Mouse (Mus musculus) cerebellum, postnatal 25 days (tissue): ENCODE data around the gene Rasgrf1.

Experiments used
- DNase-seq, 2 experiments: peaks; one replicate each; pipeline ENCODE4 v3.0.0; 2021; ENCODE audit warnings: mixed read lengths in 2 of 2

Gene Rasgrf1

DNA sequence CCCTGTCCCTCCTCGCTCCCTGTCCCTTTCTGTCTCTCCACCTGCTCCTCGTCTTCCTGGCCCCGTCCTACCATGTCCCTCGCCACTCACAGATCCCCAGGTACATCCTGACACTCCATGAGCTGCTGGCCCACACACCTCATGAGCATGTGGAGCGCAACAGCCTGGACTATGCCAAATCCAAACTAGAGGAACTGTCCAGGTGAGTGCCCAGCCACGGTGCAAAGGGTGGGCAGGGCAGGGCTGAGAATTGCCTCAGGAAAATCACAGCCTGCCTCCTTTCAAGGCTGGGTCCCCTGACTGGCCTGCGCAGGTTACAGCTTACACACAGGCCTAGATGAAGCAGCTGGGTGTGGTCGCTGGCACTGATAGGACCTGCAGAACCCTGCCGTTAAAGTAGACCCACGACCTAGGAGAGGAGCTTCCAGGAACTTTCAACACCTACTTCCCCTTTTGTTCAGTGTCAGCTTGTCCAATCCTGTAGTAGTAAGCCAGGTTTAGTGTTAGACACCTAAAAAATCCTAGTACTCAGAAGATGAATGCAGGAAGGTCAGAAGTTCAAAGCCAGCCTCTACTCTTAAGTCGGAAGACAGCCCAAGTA is 61.3 kb downstream of the Rasgrf1 start:
- peak in 1 of 2 experiments; percentile 11 for DNase-seq

DNA sequence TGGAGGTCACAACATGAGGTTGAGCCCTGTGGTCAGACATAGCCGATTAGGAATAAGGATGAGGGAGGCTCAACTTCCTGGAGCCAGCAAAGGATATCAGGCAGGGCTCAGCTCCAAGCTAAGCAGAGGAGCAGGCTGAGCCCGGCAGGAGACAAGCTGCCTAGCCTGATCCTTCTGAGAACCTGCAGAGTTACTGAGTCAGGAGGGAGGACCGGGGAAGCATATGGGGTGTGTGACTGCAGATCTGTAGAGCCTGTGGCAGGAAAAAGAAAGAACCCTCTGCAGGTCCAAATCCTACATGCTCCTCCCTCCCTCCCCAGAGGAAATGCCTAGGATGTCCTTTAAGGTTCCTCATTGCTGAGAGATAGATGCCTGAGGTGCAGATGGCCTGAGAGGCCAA is 62.6 kb downstream of the Rasgrf1 start:
- DNase-seq: peak; percentile 51 to 60

DNA sequence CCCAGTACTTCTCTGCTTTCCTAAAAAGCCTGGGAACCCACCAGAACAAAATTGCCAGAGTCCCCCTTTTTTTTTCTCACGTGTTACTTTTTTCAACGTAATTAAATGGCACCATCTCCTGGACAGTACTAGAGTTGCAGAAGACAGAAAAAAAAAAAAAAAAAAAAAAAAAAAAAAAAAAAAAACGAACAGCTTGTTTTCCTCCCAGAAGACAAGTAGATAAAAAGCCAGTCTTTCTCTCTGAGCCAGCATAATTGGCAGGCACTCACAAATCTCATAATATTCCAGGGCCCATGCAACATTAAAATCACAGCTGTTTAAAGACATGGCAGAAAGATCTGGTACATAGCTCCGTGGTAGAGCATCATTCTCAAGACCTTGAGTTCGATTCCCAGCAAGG is 64.1 kb downstream of the Rasgrf1 start:
- DNase-seq: peak in 1 of 2 experiments; percentile 21

DNA sequence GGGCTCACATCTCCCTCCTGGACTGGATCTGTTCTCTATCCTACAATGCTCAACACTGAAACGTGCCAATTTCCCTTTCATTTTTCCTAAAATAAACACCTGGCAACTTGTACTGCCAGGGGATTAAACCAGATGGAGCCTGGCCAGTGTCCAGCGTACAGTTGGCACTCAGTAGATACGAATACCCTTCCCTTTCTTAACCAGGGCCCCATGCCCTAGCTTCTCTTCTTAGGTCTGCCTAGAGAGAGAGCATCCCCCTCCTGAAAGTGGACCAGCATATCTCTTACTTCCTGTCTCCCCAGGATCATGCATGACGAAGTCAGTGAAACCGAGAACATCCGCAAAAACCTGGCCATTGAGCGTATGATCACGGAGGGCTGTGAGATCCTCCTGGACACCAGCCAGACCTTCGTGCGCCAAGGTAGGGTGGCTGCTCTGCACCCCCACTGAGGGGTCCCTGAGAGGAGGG is 64.8 kb downstream of the Rasgrf1 start:
- DNase-seq: peak; percentile 57 to 71

DNA sequence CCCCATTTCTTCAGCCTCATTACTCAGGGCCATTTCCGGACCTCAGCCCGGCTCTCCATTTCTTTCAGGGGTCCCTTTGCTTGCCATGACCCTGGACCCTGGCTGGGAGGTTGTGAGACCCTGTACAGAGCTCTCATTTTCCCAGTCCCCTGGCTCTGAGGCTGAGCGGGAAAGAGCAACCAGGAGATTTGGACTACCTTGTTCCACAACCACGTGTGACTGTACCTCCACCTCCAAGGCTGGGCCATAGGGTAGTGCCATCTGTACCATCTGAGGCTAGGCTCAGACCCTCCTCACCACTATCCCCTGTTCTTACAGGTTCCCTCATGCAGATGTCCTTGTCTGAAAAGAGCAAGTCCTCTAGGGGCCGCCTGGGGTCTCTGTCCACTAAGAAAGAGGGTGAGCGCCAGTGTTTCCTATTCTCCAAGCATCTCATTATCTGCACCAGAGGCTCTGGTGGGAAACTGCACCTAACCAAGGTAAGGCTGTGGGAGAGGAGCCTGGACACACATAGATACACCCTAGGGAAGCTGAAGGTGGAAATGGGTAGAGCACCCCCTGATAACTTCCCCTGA is 66.7 kb downstream of the Rasgrf1 start:
- DNase-seq: no peak

DNA sequence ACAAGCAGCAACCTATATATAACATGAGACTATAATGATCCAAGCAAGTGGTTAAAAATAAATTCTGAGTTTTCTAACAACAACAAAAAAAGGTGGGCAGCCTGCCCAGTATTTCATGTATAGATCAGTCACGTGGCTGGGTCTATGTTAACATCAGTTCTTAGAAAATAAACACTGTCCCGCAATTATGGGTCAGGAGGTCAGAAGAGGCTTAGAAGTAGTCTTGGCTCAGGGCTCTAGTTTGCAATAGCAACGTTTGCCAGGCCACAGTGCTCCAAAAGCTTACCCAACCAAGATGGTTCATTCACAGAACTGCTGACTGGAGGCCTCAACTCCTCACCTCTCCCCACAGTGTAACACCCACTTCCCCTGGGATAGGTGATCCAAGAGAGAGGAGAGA is 69.5 kb downstream of the Rasgrf1 start:
- DNase-seq: no peak

DNA sequence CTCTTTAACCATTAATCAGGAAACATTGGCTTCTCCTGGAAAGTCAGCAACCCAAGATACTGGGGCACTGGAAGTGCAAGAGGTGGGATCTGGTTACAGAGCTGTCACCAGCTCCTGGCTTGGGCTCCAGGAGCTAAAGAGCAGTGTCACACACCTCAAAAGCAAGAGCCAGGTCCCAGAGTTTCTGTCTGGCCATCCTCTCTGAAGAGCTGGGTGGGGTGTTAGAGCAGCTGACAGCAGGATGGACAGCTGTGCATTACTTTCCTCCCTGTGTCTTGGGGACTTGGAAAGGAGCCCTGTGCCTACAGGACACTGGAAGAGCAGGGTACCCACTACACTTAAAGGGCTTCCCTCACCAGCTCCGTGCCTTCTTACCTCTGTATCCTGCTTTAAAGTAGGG is 72.5 kb downstream of the Rasgrf1 start:
- DNase-seq: no peak

DNA sequence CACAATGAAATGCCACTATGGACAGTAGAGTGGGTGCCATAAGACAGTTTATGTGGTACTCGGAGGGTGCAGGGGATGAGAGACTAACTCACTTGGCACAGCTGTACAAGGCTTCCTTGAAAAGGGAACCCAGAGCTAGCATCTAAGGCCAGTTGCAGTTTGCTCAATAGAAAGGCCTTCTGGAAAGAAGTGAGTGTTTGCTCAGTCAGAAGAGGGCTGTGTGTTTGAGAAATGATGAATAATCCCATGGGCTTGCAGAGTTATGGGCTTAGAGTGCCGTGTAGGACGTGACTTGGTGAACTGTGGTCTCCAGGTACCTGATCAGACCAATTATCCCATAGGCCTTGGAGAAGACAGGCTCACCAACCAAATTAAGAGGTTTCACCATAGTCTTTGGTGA is 78.3 kb downstream of the Rasgrf1 start:
- DNase-seq: no peak

DNA sequence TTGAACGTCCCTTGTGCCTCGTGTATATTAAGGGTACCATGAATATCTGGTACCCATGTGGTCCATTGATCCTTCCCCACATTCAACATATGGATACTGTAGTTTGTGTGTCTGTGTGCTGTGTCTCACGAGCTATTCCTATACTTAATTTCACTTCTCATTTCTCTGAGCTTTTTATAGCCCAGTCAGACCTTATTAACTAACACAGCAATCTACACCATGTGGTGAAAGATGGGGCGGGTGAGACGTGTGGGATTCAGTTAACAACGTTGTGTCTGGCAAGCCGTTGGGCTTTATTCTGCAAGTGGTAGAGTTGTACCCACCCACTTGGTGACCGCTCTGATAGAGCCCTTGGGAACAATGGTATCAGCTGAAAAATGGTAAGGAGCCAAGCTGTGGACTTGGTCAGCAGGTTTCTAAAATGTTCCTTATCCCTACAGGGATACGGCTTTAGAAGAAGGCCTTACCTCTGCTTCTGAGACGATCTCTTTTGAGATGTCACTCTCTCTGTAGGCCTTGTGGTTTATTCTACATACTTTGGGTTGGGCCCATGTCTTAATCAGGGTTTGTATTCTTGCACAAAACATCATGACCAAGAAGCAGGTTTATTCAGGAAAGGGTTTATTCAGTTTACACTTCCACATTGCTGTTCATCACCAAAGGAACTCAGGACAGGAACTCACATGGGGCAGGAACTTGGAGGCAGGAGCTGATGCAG is 79.3 kb downstream of the Rasgrf1 start:
- no peak for DNase-seq

DNA sequence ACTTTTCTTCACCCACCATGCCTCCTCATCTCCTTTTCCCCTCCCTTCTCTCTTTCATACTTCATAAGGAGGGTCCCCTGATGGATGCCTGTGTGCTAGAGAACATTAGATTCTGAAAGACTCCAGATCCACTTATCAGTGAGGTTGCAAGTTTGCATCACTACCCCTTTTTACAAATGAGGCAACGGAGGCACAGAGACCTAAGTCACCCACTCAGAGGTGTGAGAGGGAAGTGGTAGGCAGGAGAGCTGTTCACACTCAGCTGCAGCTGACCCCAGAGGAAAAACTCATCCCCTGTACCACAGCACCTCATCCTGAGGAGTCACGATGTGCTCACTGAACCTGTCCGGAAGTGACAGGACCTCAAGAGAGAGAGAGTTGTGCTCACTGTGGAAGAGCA is 96.7 kb downstream of the Rasgrf1 start:
- DNase-seq: no peak

DNA sequence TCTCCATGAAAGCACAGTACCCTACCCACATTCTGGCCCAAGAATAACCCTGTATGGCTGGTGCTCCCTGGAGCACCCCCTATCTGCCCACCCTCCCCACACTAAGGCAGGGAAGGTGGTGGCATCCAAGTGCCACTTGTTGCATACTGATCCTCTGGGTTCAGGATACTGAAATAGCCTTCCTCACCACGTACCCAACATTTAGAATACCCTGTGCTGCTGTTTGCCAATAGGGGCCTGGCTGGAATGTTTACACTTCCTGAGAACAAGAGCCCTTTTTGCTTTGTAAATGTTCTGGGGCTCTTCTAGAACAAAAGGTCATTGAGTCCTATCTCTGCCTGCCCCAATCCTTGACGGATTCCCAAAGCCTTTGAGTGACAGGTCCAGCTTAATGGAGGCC is 97.4 kb downstream of the Rasgrf1 start:
- DNase-seq: no peak

DNA sequence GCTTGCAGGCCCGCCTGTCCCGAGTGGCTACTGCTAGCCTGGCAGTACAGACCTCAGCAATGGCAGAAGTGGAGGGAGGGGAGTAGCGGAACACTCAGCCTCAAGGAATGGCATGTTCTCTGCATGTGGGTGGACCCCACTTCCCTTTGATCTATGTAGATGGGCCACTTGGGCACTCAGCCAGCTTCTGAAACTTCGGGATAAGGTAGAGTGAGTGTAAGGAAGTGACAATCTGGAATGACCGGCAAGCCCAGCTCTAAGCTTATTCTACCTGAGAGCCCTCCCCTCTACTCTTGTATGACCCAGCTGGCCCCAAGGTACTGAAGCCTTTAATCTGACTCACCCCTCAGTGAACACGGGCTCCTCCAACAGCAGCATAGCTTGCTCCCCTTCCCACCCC is 98.4 kb downstream of the Rasgrf1 start:
- DNase-seq: peak in 1 of 2 experiments; percentile 8

DNA sequence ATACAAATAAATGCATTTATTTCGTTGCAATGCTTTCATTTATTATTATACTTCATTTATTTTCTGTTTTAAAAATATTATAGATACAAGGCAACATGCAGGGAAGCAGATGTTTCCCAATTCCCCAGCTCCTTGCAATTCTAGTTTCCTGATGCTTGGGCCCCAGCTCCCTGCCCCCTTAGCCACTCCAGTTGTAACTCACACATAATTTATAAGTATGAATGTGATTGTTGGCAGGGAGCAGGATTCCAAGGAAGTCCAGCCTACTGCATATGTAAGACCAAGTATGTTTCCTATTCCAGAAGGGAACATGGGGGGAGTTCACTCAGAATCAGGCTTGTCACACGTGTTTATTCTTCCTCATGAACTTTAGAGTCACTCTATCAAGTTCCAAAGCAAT is 102.1 kb downstream of the Rasgrf1 start:
- no peak for DNase-seq

DNA sequence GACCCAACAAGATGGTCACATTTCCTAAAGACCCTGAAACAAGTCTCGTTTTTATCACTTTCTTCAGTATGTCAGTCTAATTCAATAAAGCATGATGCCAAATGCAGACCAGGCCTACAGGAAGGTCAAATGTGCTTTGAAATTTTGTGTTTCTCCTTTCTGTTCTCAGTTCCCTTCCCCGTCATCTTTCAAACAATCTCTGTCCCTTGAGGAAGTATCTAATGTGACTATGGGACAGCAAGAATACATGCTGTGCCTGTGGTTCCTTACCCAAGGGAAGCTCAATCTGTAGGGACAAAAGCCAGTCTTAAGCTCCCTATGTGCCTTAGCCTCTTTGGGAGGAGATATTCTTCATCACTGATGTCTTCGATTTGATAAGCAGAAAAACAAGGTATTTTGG is 104.9 kb downstream of the Rasgrf1 start:
- DNase-seq: no peak

DNA sequence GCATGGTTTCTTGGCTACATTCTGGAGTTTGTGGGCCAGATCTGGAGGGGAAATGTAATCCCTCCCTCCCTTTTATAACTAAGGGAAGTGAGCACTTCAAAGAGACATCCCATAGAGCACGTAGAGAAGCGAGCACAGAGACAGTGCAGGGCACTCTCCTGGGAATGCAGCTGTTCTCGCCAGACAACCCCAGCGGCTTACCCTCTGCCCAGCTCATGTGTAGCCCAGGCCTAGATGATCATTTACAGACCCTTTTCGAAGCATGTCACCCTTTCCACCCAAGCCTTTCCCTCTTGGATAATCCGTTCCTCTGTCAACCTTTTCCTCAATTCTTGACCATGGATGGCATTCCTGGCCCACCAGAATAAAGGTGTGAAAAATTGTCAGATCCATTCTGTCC is 106.5 kb downstream of the Rasgrf1 start:
- DNase-seq: no peak

DNA sequence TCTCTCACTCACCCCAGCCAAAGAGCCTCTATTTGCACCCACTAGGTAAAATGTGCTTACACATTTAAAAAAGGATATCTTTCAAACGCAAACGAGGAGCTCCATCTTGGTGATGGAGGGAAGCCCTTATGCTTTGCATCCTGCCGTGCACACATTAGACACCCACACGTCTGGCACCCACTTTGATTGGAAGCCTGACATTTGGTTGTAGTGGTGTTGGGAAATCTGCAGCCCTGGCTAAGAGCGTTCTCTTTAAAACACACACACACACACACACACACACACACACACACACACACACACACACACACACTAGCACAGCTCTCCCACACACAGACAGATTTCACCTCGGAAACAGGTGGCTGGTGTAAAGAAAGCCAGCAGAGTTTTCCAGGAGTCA is 111.2 kb downstream of the Rasgrf1 start:
- no peak for DNase-seq

DNA sequence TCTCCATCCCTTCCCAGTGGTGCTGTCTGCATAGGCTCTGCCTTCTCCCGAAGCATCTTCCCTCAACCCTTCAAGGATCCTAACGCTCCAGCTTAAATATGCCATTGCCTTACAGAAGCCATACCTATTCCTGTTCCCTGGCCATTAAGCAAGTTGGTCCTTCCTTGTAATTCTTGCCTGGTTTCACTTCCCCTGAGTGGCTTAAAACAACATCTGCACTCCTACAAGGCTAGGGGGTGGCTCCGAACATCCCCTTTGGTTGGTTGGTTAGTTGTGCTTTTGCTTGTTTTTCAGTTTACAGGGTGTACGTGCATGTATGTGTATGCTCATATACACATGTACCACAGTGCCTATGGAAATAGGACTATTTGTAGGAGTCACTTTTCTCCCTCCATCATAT is 111.7 kb downstream of the Rasgrf1 start:
- no peak for DNase-seq

DNA sequence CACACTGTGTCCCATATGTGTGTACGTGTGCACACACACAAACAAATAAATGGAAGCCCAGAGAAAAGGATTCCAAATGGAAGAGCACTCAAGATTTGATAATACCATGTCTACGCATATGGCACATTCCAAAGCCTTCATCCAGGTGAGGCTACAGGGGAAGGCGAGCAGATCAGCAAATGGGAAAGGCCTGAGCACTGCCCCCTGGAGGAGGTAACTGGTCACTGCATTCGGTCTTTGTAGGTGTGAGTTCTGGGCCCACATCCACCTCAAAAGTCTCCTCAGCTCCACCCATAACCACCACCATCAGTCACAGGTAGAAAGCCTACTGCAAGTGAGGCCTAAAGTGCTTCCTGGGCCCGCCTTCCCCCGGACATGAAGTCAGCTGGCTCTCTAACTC is 118.0 kb downstream of the Rasgrf1 start:
- DNase-seq: no peak

DNA sequence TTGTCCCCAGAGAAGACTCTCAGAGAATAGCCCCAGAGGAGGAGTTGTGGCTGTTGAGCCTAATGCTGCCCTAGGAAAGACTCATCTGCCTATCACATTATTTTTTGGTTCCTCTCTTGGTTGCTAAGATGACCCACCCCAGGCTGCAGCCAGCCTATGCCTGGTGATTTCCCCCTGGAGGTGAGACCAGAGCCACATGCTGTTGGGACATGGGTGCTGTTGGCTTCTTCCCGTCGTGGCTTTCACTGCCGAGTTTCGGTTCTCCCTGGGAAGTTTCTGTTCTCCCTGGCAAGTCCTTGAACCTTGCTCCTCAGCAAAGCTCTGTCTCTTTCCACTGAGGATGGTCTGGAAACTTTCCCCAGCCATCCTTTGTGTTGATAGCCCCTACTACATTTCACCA is 124.2 kb downstream of the Rasgrf1 start:
- no peak for DNase-seq

DNA sequence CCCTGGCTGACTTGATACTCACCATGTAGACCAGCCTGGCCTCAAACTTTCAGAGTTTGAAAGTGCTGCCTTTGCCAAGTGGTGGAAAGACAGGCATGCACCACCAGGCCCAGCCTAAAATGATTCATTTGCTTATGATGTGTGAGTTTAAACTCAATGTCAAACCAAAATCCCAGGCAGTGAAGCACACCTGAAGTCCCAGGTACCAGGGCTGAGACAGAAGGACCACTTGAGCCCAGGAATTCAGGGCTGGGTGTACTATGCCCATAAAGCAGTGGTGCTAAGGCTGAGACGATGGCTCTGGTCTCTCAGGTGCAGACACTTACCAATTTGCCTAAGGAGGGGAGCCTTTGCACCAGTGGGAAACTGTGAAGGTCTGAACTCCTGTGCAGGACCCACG is 125.5 kb downstream of the Rasgrf1 start:
- DNase-seq: no peak

DNA sequence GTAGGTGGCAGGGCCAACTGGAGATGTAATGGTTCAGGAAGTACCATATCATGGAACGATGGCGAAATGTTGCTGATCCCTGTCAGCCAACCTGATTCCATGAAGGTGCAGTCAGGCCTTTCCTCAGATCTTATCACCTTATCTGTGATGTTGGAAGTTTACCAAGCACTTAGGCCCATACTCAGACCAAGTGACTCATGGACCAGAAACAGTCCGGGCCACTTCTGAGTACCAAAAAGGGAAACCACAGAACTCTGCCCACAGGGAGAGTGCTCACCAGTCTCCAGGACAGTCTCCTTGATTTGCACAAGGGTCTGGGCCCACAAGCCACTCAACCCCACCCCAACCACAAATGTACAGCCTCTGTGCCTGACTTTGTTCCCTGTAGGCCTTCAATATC is 126.1 kb downstream of the Rasgrf1 start:
- DNase-seq: no peak

DNA sequence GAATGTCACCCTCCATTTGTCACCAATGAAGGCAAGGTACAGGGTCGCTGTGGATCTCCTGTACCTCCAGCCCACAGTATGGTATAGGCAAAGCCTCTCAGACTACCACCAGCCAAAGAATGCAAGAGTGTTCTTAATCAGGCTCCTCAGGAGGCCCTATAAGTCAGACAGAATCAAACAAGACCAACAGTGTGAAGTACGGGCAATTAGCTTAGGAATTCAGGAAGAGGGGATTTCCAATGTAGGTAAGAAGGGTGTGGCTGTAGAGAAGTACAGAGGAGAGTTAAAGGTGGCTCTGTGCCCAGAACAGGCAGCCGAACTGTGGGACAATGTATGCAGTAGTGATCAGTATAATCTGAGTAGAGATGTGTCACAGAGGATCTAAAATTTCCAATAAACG is 126.6 kb downstream of the Rasgrf1 start:
- DNase-seq: no peak

DNA sequence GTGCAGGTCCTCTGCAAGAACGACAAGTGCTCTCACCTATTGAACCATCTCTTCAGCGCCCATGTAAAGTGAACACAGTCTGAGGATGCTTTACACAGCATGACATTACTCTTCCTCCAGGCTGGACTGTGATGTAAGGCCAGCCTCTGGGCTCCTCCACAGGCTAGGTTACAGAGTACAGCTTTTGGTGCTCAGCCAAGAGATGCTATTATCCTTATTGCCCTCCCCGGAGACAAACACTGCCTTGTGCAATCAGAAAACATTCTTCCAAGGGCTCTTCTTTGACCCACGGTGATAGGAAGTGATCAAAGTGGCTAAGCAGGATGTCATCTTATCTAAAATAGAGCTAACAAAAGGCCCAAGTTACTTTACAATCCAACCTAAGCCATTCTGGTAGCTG is 128.8 kb downstream of the Rasgrf1 start:
- no peak for DNase-seq

DNA sequence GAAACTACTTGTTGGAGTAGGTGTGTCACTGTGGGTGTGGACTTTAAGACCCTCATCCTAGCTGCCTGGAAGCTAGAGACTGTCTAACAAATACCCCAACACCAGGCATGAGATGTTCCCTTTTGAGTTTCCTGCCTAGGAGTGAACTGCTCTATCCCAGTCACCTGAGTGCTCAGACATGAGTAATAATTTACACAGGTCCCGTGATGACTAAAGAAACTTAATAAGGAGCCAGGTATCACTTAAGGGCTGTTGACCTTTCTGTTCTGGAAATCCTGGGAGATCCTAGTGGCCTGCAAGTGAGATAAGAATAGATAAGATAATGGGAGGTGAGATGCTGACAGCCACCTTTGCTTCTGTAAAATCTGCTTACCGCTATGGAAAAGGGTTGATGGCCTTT is 131.2 kb downstream of the Rasgrf1 start:
- no peak for DNase-seq

DNA sequence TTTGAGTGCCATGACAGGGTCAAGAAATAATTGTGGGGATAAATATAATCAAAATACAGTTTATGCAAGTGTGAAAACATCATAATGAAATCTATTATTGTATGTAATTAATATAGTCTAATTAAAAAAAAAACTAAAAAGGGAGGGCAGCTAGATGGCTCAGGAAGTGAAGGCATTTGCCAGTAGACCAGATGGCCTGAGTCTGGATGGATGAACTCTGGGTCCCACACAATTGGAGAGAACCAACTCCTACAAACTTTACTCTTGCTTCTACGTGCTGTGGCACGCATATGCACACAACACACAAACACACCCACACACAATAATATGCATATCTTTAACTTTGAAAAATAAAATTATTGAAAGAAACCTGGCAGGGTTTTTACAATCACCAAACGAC is 131.8 kb downstream of the Rasgrf1 start:
- DNase-seq: peak; percentile 18 to 41
